Mouse (Mus musculus) left cerebral cortex, postnatal 4 days (tissue): ENCODE measurements at regions not wholly inside any gene's neighbourhood (a gene's known extent, or its start where the extent isn't known, plus 50 kb on each side); places are given as distances from the start of the nearest gene placed in this dataset. TPM values are rescaled to one million over a fixed set of nuclear protein-coding genes. Genes with fewer than 3 reads are reported as not detected.

ENCODE experiments used
- microRNA-seq: library from miRNA; unstranded; fragments of <30 nt; microRNA quantifications from one replicate; pipeline ENCODE4 v1.2.0, GENCODE M21; 2022

Small RNAs in the stretch of these regions (microRNA-seq; reads per million reads assigned to microRNA genes)
- gene Mir129-2, result 0.90 reads per million
- not detected for gene Mir129b
